Mouse (Mus musculus) left cerebral cortex, adult 9 months (tissue): ENCODE measurements at regions not wholly inside any gene's neighbourhood (a gene's known extent, or its start where the extent isn't known, plus 50 kb on each side); places are given as distances from the start of the nearest gene placed in this dataset.

ENCODE experiments used
- DNase-seq, 2 experiments: peaks; one replicate each; pipeline ENCODE4 v3.0.0; 2022; ENCODE audit warnings: low spot score in 2 of 2

DNA sequence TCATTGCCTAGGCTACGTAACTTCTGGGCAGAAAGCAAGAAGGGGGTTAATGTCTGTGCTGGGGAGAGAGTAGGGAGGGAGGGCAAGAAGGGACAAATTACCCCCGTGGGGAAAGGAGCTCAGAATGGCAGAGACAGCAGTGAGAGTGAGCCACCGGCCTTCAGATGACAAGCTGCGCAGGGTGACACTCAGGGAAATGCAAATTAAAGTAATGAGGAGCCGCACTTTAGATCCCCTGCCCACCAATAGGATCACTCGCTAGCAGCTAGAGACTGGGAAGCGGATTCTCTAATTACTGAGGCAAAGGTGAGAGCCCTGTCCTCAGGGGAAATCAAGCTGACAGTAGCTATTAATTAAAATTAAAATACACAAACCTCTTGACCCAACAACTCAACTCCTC lies 202.5 kb downstream of the Arhgef10l start:
- DNase-seq, result no peak

DNA sequence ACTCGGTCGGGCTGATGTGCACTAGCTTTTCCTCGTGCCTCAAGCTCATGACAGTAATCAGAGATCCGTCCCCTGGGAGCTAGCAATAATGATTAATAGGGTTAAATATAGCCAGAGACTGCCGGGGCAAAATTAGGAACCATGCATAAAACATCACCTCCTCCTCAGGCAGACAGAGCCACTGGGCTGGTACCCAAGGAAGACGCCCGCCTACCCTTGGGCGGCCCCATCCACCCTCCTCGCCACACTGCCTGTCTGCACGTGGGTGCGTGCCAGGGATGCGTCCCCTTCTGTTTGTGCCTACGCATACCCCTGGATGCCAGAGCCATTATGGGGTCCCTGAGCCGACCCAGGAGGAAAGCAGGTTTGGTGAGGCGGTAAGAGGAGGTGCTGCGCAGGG lies 204.5 kb downstream of the Arhgef10l start:
- DNase-seq, result peak; percentile 84 to 86

DNA sequence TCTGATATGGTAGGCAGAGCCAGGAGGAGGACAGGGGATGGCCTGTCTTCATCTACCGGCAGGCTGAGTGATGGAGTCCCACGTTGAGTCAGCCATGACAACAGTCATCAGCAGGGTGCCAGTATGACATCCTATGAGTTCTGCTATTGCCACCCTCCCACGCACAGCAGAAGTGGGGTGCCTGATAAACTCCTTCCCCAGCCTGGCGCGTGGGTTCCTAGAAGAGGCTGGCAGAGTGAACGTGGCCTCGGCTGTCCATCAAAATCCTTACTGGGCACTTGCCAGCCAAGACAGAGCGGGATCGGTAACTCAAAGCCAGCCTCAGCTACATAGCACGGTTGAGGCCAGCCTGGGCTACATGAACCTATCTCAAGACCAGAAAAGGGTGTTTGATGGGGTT lies 202.5 kb upstream of the Igsf21 start:
- DNase-seq, result peak; percentile 56 to 79

DNA sequence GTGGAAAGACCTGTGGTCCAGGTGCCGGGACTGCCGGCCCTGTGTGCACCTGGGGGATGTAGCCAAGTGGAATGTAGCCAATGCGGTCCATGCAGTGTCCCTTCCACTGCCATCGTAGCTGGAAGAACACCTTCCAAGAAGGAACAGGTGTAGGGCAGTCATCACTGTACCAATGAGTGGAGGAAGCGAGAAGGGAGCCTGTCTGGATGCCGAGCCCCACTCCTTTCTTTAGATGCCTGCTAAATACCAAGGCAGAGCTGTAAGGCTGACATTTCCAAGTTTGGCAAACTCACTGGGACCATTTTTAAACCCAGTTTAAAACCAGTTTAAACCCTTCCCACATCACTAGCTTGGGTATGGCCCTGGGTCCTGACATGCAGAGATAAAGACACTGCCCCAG lies 199.9 kb upstream of the Igsf21 start:
- DNase-seq, result no peak

DNA sequence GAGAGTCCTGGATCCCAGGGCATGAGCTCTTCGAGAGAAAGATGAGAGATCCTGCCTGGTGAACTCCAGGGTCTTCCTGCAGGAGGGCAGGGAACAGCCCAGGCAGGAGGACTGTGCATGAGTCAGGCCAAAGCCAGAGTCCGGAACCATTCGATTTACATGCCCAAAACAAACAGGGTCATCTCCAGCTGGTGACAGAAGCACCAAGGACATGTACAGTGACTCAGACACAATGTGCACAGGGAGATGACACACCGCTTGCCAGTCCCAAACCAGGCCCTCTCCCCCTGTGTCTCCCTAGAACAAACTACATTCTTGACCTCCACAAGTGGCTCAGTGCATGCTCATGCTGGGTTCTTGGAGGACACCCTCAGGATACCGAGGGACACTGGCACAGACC lies 199.3 kb upstream of the Igsf21 start:
- no peak for DNase-seq

DNA sequence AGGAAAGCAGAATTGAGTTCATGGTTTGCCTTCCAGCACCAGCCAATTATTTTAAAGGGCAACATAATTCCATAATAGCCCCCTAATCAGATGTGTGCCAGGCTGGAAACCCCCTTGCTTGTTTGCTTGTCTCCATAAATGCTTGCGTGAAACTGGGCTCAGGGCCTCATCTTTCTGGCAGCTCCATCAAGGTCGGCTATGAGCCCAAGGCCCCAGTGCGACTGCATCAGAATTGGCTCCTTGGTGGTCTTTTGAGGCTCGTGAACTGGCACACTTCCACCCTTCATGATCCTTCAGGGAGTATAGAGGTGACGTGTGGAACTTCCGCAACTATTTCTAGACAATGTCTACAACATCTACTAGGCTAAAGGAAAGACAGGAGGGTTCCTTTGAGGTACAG lies 196.6 kb upstream of the Igsf21 start:
- DNase-seq, result no peak

DNA sequence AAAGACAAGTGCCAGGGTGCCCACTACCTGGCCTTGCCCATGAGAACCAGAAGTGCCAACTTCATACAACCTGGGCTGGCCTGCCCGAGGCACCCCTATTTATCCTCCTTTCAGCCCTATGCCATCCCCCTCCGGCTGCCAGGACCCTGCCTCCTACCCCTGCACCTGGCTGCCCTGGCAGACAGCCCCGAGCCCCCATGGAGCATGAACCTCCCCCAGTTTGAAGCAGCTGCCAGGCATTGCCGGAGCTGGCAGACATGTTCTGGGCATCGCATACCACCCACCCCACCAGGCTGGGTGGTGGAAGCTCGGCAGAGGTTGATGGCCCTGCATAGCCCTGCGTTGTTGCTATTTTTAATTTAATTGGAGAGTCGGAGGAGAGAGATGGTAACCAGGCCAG lies 195.2 kb upstream of the Igsf21 start:
- no peak for DNase-seq

DNA sequence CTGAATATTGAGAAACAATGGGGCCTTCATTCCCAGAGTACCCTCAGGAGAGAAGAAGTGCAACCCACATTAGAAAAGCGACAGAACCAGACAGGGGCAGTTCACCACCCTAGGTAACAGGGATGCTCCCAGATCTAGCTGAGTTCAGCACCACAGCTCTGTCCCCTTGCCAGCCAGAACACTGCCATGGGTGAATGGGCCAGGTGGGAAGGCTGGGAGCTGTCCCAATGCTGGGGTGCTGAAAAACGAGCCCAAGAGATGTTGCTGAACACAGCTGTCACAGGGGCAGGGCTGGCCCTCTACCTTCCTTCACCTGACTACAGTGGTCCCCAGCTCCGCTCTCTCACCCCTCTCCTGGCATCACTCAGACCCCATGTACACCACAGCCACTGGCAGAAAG lies 193.3 kb upstream of the Igsf21 start:
- no peak for DNase-seq

GRCm38 (mm10) chr4:140436030-140436429 lies 189.4 kb upstream of the Igsf21 start:
- no peak for DNase-seq

GRCm38 (mm10) chr4:140433744-140434542 lies 187.4 kb upstream of the Igsf21 start:
- DNase-seq, result no peak

DNA sequence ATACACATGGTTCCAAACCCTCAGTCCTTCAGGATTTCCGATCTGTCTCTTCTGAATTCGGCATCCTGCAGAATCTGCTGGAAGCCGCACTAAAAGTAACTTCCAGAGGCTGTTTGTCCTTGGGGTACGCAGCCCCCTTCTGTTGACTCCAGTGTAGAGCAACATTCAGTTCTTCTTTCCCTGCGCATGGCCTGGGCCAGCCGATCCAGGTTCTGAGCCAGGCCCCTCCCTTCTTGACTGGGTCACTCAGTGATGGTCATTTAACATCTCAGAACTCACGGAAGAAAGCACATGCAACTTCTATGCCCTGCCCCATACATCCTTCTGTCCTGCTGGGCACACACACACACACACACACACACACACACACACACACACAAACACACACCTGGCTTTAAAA lies 185.5 kb upstream of the Igsf21 start:
- no peak for DNase-seq

- no peak for DNase-seq
Measured at GRCm38 (mm10) chr4:140427039-140427438, 180.5 kb upstream of the Igsf21 start.

DNA sequence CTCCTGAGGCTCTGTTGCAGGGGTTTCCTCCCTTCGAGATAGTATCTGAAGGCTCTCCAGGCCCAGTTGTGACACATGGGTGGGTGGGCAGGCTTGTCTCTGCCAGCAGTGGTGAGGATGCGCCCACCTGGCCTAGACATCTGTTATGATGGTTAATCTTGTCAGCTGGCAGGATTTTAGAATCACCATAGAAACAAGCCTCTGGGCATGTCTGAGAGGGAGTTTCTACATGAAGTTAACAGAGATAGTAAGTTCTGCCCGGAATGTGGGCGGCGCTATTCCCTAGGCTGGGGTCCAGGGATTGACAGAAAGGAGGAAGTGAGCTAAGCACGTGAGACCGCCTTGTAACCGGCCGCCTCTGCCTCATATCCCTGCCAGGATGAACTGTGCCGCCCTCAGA lies 177.2 kb upstream of the Igsf21 start:
- DNase-seq, result peak; percentile 58 to 87

GRCm38 (mm10) chr4:140421926-140422585 lies 175.5 kb upstream of the Igsf21 start:
- DNase-seq, result no peak

DNA sequence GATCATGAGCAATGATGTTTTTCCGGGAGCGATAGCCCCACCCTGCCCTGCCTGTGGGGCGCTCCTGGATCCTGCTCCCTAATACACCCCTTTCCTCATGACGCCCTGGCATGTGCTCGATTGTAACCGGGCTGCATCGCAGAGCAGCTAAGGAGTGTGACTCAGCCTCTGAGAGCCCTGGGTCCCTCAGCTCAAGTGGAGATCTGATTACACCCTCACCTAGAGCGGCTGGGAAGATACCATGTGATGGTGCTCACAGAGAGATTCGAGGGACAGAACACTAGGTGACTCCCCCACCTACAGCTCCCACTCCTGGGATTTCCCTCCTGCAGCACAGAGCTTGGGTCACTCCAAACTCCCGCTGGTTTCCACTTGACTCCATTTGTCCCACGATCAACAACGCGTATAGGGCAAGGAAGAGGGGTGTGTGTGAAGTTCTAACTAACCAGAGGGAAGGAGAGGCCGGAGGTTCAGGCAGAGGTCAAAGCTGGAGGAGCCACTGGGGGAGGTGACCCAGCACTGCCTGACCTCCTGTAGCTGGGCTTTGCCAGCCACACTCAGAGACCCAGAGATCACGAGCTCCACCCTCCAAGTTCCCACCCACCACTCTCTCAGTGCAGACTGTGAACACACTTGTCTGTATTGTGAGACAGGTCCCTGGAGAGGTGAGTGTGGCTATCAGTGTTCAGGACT lies 173.3 kb upstream of the Igsf21 start:
- DNase-seq, result no peak

DNA sequence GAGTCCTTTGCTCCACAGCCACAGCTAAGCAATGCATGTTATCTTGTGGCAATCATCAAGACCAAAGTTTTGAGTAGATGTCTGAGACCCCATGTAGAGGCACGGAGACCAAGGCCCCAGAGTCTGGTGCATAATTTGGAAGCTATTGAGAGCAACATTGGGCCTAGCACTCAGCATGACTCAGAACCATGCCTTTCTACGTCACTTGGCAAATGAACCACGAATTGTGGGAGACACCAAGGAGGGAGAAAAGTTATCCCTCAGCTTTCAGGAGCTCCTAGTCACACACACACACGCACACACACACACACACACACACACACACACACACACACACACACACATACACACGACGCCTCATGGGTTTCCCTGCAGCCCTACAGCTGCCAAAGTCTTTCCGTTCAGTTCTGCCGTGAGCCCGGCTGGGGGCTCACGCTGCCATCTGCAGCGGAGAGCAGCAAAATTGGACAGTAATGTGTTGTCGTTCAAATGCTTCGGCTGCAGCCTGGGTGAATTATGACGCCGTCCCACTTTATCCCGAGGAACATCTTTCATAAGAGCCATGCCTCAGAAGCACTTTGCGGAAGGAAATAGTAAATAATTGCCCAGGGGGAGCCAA lies 165.8 kb upstream of the Igsf21 start:
- DNase-seq, result peak in 1 of 2 experiments; percentile 19

DNA sequence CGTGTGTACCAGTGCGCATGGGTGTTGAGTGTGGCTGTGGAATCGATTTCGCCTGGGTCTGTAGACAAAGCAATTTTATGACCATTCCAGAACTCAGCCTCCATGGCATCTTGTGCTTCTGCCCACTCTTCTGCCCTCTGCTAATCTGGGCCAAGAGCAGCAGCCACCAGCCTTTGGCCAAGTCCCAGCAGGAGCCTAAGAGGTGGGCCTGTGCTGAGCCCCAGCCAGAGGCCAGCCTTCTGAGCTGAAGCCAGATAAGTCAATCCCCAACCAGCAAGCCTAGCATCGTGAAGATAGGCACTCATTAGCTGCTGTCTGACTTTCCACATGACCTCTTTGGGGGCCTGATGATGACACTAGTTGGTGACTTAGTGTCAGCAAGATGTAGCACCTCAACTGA lies 161.9 kb upstream of the Igsf21 start:
- no peak for DNase-seq

DNA sequence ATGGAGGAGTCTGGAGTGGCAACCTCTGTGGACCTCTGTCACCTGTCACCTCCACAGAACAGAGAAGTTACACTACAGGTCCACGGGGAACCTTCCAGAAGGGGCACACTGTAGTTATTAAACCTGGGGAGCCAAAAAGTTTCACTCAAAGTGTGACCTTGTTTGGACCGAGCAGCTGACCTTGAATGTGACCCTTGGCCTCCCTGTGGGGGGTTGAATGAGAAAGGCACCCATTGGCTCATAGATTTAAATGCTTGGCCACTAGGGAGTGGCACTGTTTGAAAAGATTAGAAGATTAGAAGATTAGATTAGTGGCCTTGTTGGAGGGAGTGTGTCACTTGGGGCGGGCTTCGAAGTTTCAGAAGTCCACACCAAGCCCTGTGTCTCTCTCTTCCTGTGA lies 160.3 kb upstream of the Igsf21 start:
- DNase-seq, result no peak

DNA sequence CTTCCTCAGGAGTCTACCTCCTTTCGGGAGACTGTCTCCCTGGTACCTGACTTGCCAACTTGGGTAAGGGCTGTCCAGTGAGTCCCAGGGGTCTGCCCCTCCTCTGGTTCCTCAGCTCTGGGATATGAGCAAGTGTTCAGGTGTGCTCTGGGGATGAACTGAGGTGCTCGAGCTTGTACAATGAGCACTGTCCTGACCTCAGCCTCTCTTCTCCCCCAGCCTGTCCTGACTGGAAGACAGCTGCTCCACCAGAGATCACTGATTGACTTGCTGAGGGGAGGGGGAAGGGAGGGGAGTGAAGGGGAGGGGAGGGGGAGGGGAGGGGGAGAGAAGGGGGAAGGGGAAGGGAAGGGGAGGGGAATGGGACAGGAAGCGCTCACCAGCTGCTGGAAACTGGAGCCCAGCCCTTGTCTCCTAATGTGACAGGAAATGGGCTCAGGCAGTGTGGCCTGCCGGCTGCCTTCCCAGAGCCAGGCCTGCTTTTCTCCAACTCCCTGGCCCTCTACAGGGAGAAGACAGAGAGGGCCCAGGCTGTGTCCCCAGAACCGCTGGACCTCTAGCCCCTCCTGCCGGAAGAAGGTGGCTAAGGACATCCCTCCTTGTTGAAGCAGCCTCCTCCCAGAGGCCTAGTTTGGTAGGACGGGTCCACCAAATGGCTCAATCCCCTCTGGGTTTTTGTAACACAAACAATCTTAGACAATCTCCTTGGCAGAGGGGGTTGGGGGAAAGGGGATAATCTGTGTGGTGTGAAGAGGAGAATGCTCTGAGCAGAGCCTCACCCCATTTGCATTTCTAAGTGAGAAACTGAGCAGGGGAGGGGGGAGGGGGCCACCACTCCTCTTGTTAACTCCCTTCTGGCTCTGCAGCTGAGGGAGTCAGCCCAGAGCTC lies 159.7 kb upstream of the Igsf21 start:
- DNase-seq, result no peak

DNA sequence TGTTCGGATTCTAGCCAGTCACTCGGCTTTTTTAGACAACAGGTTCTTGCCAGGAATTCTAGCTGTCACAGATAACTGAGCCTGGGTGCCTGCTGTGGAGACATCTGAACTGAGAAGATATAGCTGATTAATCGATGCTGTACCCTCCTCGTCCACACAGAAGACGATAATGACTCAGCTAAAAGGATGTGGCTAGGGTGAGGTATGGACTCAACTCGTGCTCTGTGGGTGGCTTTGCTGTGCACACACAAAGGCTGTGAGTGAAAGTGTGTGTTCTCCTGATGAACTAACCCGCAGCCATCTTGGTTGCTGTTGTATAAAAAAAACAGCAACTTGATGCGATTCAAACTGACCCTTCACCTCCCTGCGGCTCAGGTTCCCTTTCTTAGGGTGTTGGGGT lies 158.8 kb upstream of the Igsf21 start:
- DNase-seq, result no peak

DNA sequence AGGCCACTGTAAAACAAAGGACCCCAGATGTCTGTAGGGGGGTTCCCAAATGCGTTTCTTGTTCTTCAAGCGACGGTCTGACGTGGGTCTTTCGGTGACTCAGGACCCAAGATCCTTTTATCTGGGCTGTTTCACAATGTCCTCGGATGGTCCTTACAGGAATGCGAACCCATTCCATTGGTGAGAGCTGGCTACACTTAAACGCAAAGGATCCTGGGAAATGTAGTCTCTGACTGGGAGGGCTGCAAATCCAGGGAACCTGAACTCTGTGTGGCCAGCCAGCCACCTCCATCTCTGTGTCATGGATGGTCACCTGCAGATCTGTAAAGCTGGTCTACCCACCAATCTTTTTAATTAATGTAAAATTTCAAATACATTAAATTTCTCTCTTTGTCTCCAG lies 156.5 kb upstream of the Igsf21 start:
- no peak for DNase-seq
